Mouse (Mus musculus) megakaryocyte-erythroid progenitor cell, adult 5 weeks (primary cell): ENCODE measurements around the gene Gm10271. TPM values are rescaled to one million over a fixed set of nuclear protein-coding genes. Genes with fewer than 3 reads are reported as not detected.

ENCODE experiments used
- polyA plus RNA-seq: library from polyadenylated mRNA; stranded (reverse); fragments of >175 nt; gene quantifications from 2 replicates; pipeline ENCODE4 v1.2.3, GENCODE M21; 2012

The Gm10271 gene
- not detected in 2 replicates for polyA plus RNA-seq

DNA sequence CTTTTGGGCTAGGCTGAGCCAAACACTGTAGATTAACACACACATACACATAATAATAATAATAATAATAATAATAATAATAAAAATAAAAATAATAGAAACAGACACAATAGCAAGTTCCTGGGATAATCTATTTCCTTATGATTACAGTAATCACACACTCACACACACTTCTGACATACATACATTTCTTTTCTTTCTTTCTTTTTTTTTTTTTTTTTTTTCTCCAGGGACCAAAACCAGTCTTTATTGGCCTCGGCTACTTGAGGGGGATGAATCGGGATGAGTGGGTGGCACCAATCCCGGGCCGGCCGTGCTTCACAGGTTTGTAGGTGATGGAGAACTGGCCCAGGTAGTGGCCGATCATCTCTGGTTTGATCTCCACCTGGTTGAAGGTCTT, at the start of gene Gm10271:
Gm10271 (minus strand) TSS at position 101 of the 400 bp plus-strand sequence.

GRCm38 (mm10) chr10:116986264-116987082, 14.1 kb upstream of the Gm10271 start, which contains the start of gene Best3:
Gene Best3 (plus strand): TSS chr10:116986314.

GRCm38 (mm10) chr10:116950009-116950769, 22.2 kb downstream of the Gm10271 start, which contains the start of gene Rab3ip:
Gene Rab3ip (minus strand): TSS chr10:116950769.

Other genes starting within 250 kb of the Gm10271 start
- gene Myrfl, start 75.7 kb downstream of the Gm10271 start, polyA plus RNA-seq, result not detected in 2 replicates
- gene Rab3ip, start 21.8 kb downstream of the Gm10271 start, polyA plus RNA-seq, result 13.4 and 15.0 TPM in 2 replicates
- 0.09 TPM in 1 of 2 replicates, not detected in the other for gene Best3, start 13.7 kb upstream of the Gm10271 start, polyA plus RNA-seq
- gene Lrrc10, start 72.7 kb upstream of the Gm10271 start, polyA plus RNA-seq, result not detected in 2 replicates
- 29.8 and 29.9 TPM in 2 replicates for gene Cct2, start 91.2 kb upstream of the Gm10271 start, polyA plus RNA-seq
- gene Frs2, start 175.9 kb upstream of the Gm10271 start, polyA plus RNA-seq, result 15.3 and 15.7 TPM in 2 replicates